Mouse (Mus musculus): ENCODE measurements around the gene Mdfi.

Mdfi gene

DNA sequence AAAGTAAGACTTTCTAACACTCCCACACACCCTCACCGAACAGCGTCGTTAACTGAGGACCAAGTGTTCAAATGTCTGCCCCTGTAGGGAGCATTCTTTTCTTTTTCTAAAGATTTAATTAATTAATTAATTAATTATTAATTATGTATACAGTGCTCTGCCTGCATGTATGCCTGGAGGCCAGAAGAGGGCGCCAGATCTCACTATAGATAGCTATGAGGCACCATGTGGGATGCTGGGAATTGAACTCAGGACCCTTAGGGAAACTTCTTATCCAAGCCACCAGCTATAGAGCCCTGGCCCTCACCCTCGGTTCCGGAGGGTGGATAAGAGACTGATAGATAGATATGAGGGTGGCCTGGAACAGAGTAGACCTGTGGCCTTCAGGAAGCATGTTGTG, 13.5 kb upstream of the Mdfi start:
- WGBS = 68% methylated on average over 6 of the region's 6 CpGs

DNA sequence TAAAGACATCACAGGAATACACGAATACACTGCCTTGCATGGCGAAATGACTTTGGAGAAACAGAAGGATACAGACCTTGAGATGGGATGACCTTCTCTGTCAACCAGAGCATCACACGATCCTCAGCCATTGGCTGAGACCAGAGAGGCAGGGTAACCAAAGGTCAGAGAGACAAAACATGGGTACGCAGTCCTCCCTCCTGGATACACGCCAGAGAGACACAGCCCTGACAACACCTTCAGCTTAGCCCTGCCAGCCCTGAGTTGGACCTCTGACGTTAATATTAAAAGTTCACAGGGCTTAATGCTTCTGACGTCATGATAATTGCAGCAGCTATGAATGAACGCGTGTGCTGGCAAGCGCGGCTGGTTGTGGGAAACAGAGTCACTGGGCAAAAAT, 11.1 kb upstream of the Mdfi start:
- WGBS = 87% methylated on average over 11 of the region's 11 CpGs

DNA sequence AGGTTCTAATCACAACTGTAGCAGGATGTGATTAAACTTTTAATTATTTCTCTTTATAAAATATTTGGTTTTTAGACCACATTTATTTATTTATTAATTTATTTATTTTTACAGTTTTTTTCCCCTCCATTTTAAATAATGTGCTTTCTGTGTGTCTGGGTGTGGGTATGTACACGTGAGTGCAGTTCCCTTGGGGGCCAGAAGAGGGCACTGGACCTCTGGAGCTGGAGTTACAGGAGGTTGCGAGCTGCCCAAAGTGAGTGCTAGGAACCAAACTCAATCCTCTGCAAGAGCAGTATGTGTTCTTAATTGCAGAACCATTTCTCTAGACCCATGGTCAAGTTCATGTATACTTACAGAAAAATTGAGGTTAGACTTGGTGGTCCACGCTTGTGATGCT, 9.0 kb upstream of the Mdfi start:
- WGBS = 98% methylated on average over 3 of the region's 3 CpGs

DNA sequence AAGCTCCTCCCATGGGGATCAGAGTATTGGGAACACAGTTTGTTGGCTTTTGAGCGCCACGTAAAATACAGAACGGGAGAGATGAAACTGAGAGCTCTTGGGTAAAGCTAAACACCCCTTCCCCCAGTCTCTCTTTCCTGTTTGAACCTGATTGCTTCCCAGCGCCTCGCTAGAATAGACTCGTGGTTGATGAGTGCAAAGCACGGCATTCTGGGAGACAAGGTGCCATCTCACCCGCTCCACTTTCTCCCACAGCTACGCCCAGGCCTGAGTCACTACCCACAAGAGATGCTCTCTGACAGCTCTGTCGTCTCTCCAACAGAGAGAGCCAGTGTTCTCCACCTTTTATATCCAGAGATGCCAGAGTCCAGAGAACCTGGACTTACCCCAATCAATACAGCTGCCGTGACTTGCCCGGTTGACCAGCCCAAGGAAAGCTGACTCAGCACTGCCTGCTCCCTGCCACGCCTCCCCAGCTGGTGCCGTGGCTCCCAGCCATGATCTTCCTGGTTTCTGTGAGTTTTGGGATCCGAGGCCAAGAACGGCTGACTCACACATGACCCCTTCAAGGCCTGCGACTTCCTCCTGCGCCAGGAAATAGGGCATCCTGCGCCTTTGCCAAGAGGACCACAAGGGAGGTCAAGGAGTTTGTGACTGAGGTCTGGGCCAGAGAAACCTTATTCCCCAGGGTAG, 7.6 kb upstream of the Mdfi start:
- WGBS = 51% methylated on average over 19 of the region's 19 CpGs

DNA sequence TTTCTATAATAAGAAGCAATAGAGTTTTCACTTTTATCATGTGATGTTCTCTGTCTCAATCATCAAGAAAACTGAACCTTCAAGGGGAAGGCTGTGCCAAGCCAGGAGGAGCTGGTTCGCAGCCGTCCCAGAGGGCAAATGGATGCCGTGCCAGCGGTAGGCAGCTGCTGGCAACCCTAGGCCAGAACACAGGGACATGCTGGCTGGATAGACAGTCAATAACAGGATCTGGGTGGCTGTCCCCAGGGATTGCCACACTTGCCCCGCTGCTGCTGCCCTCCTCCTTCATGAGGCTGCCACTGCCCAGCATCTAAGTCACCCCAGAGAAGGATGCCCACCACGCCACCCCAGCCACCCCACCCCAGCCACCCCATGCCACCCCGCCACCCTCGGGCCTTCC, 7.0 kb upstream of the Mdfi start:
- 91% methylated on average over 8 of the region's 8 CpGs for WGBS

DNA sequence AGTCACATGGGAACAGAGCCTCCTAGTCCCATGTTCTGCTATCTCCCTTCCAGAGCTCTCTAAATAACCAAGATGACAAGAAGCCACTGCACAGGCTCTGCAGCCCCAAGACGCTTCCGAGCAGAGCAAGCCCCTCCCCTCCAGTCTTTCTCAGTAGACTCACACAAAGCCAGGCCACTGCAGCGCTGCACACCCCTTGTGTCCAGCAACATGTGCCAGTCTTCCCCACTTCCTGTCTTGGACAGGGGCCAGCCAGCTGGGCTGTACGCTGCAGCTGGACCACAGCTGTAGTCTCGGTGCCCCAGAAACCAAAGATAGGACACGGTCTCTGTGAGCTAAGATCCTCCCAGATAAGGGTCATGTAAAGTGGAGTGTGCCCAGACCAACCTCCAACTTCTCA, 3.3 kb upstream of the Mdfi start:
- WGBS = 50% methylated on average over 6 of the region's 6 CpGs

DNA sequence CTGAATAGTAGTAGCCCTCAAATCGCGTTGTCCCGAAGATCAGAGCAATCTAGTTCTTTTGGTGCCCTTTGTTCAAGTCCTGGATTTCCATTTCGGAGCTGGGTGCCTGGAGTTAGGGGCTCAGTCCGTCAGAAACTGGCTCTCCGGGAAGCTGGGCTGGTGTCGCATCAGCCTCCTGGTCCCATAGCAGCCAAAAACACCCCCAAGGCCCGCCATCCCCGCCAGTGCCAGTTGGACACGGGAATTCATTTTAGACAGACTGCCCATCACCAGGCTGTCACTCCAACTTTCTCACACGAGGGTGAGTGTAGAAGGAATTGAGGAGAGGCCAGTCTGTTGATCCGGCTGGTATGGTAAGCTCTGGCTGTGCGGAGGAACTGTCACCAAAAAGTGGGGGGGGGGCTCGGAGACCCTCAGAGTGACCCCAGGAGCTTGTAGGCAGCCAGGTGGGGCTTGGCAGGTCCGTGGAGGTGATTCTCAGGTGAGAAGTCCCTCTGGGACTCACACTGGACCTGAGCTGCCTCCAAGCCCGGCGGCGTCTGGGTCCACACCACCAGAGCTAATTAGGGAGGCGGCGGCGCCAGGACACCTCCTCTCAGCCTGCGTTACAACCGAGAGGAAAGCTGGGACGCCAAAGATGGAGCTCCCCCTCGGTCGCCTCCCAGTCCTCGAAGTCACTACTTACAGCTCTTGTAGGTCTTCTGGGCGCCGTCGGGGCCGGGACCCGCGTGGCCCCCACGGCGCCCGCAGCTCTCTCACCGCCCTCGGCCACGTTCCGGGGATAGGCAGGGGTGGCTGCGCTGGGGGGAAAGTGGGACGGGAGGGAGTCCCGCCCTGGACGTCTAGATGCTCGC, 636 bp downstream of the Mdfi start:
- 3% methylated on average over 45 of the region's 45 CpGs for WGBS

DNA sequence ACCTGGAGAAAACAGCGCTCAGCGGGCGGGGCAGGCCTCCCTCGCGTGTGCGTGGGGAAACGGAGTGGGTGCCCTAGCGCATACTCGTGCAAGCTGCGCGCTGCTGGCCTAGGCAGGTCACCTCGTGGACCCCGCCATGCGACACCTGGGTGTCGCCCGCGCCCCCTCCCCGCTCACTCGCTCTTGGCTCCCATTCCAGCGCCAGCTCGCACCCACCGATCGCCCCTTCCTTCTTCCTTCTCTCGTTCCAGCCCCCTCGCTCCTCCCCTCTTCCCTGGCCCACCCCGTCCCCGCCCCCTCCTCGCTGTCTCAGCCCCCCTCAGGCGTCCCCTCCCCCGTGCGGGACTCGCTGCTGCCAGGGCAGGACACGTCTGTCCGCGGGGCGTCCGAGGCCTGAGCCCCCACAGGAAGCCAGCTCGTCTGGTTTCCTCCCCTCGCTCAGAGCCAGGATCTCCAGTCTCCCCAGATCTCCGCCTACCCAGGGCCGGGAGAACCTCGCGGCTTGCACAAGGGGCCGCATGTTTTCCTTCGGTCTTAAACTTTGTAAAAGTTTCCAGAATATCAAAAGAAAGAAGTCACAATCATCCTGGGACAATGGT, 1.4 kb downstream of the Mdfi start:
- WGBS = 1% methylated on average over 40 of the region's 45 CpGs

DNA sequence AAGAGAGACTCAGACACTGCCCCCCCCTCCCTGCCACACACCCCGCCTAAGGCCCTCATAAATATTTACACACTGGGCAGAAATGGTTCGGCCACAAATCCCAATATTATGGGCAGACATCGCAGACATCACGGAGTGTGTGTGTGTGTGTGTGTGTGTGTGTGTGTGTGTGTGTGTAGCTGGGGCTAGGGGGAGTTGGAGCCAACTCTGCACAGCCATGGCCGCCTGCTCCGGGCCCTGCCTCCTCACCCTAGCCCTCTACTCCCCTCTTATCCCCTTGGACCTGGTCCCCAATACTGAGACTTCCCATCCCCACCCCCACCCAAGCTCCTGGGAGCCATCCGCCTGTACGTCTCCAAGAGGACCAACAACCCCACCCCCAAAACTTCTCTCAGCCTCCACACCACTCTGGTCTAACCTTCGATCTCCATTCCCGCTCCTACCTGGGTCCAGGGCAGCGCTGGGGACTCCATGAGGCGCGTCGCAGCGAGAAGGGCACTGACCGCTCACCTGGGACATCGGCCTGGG, 1.9 kb downstream of the Mdfi start:
- WGBS = 12% methylated on average over 17 of the region's 17 CpGs

DNA sequence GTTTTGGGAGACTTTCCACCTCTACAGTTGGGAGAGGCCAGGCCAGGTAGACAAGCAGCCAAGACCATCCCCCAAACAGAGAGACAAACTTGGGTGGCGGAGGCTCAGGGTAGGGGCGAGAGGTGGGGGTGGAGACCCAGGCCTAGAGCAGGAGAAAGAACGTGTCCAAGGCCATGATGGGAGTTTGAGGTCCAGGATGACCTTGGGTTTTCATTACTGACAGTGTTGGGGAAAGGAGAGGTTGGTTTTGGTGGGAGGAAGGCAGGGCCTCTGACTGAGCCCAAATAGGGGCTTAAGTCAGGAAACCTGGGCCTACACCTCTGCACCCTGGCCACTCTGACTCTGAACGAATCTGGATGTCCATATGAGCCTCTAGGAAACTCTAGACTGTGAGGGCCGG, 2.7 kb downstream of the Mdfi start:
- WGBS = 79% methylated on average over 5 of the region's 5 CpGs

DNA sequence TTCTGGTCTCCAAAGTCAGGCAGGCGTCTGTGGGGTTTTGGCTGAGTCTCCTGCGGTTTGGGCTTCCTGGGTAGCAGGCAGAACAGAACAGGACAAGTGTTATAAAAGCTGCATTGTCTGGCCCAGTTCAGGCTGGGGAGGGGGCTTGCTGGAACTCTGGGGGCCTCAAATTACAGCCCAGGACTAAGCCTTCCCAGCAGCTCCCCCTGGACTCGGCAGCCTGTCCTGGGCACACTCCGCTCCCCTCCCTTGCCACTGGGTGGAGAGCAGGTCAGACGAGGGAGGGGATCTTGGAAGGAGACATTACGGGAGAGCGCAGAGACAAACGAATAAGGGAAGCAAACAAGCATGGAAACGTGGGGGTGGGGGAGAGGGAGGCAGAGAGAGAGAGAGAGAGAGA, 3.3 kb downstream of the Mdfi start:
- 67% methylated on average over 9 of the region's 9 CpGs for WGBS

DNA sequence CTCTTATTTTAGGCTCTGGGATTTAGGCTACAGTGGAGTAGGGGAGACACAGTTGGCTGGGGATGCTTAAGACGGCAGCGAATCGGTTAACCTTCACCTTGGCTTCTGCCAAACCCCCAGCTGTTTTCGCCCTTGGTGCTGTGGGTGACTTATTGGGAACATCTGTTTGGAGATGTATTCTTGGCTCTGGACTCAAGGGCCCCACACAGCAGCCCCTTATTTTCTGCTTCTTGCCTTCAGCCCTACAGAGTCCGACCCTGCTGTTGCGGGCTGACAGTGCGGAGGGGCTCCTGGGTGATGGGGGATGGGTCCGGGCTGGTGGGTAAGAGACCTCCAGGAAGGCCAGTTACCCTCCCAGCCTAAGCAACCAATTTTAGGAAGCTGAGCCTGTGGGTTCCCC, 13.2 kb downstream of the Mdfi start:
- WGBS = 83% methylated on average over 8 of the region's 8 CpGs

DNA sequence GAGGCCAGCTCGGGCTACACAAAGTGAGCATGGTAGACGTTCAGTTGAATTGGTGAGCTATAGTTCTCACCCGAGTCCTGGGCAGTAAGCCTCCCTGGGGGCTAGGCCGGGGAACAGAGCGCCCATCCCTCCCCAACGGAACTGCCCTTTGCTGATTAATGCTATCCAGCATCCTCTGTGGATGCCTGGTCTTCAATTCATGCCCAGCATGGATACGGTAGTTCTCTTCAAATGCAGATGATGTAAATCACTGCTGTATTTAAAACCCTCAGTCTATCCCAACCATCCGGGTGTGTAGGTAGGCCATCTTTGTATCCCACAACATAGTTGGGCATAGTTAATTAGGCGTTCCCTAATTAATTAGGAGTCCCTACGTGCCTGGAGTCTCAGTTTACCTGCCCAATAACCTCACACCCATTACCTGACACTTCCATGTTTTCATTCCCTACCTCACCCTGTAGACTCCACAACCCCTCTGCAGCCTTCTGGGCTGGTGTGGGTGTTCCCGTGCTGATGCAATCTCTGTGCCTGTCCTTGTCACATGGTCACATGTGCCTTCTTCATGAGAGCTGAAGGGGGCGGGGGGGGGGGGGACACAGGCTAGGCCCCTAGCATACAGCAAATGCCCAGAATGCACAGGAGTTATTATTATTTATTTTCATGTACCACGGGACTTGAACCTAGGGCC, 16.3 kb downstream of the Mdfi start:
- 88% methylated on average over 13 of the region's 13 CpGs for WGBS

DNA sequence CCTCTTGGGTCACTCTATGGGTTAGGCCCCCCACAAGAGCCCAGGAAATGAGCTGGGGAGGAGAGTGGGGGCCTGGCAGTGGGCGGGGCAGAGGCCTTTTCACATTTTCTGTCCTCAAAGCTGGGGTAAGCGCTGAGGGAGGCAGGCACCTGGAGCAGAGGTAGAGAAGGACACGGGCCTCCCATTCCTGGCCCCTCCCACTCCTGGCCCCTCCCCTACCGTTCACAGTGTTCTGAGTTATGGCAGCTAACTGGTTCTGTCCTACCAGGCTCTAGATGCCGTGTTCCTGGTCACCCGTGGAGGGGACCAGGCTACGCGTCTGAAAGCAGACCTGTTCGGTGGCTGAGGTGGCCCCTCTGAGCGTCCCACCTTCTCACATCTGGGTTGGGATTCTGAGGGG, 19.0 kb downstream of the Mdfi start:
- 63% methylated on average over 10 of the region's 10 CpGs for WGBS

DNA sequence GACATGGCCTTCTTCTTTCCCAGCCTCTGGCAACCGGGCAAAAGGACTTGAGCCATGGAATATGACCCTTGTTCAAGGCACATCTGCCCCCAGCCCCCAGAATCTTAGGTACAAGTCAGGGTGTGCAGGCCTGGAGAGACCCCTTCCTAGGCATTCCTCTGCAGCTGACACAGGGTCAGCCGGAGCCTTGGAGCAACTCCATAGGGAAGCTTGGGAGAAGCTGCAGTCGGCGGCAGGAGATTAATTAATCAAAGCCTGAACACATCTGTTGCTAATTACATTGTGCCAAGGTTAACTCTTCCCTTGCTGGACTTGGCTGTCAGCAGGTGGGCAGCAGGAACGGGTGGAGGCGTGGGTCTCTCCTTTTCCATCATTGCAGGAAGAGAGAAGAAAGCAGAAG, 20.0 kb downstream of the Mdfi start:
- 59% methylated on average over 6 of the region's 6 CpGs for WGBS

DNA sequence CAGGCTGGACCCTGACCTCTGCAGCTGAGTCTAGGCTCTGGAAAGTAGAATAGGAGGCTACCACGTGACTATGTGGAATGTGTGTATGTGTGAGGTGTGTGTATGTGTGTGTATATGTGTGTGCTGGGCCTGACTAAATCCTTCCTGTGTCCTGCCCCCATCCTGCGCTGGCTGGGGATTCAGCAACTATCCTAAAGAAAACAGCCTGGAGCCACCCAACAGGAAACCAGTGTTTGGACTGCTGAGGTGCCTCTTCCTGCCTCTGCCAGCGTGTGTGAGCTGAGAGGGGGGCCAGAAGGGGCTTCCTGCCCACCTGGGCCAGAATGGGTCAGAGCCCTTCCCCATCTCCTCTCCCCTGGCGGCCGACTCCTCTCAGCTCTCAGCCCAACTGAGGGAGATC, 20.9 kb downstream of the Mdfi start:
- 76% methylated on average over 5 of the region's 5 CpGs for WGBS

DNA sequence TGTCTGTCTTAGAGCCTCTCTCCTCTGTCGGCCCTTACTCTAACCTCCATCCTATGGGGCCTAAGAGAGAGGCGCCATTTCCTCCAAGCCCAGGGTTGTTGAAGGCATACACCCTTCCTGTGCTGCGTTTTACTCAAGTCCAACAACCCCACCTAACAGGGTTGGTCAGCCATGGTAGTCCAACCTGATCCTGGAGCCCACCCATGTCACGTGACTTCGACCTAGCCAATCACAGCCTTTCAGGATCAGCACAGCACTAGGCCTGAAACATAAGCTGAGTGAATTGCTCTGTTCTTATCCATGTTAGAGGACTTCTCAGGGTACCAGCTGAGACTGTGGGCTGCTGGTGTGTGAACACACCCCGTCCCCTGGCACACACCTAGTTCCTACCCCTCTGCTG, 22.3 kb downstream of the Mdfi start:
- 84% methylated on average over 6 of the region's 6 CpGs for WGBS

DNA sequence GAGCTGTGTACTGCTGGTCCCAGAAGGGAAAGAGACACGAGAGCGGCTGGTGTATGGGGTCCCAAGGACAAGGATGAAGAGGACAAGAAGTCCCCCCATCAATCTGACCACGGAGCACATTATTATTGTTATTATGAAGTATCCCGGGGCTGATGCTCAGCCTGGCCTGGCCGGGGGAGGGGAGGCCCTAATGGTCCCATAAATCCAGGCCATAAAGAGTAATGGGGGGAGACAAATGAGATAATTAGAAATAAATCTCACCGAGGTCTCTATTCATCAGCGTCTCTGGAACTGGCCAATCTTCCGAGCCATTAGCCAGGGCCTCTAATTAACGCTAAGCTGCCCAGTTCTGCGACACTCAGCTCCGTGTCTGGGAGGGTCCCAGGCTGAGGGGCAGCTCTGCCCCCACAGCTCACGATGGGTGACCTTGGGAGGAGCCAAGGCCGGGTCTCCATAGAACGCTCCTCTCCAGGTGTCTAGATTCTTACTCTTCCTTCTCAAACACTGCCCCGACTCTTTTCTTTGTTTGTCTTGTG, 23.2 kb downstream of the Mdfi start:
- 64% methylated on average over 15 of the region's 15 CpGs for WGBS

DNA sequence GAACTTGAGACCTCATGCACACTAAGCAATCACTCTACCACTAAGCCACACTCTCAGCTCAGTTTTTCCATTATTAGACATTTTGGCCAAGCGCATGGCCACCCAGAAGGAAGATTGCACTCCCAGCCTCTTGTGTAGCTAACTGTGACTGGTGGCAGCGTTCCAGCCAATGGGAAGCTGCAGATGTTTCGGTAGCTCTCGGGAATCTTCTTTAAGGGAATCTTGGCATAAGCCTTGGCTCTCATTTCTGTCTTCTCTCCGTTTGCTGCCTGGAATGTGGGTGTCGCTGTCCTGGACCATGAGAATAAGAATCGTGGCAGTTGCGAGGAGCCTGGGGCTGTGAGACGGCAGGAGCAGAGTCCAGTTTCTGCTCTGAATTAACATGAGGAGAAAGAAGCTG, 28.3 kb downstream of the Mdfi start:
- 31% methylated on average over 9 of the region's 9 CpGs for WGBS

DNA sequence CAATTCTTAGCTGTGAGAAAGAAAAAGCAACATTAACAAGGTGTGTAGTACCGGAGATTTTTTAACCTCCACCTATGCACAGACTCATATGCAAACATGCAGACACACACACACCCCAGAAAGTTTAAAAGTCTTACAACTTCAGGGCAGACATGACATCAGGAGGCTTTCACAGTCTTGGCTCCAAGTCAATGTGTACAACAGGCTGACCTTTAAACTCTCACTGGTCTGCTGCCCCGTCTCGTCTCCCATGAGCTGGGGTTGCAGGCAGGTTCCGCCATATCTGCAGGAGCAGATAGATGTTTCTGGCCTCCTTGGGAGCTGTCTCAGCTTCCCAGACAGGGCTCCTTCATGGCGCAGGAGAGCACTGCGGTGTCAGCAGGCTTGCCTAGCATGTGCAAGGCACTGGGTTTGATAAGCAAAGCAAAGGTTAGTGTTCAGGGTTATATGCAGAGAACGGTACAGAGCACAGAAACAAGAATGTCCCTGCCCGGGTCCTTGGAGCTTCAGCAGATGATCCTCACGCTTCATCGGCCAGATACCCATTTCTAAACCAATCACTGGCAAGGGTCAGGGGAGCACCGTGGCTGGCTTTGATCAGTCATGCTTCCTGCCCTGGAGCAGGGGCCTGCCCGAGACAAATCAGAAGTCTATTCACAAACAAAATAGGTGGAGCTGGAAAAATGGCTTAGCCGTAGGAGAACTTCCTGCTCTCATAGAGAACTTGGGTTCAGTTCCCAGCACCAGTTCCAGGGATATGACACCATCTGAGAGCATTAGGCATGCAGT, 29.2 kb downstream of the Mdfi start:
- 75% methylated on average over 13 of the region's 13 CpGs for WGBS

DNA sequence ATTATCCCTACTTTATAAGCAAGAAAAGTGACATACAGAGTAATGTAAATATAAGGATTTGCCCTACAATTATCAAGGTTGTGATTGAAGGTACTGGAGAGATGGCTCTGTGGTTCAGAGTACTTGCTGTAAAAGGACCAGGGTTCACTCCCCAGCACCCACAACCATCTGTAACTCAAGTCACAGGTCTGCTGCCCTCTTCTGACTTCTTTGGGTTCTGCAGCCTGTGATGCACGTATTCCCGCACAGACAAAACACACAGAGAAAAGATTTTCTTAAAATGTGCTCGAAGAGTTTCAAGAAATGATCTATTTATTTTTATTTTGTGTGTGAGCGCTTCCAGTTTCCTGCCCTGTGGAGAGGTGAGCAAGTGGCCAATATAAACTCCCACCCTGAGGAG, 30.8 kb downstream of the Mdfi start:
- 83% methylated on average over 4 of the region's 4 CpGs for WGBS

Measured in cerebral cortex, adult 2 months (tissue).